Mouse (Mus musculus) heart, embryonic 11.5 days (tissue): ENCODE results near the gene Glis2. TPM values are rescaled to one million over a fixed set of nuclear protein-coding genes. Genes with fewer than 3 reads are reported as not detected.

Experiments
- ATAC-seq: fragments of 200-750 bp; cut with Nextera tagmentation; replicated peaks from 2 replicates; pipeline ENCODE4 v1.8.0; 2017; ENCODE audit warnings: moderate library complexity; ENCODE audit not compliant: insufficient number of reproducible peaks, low FRiP score, low TSS enrichment
- H3K27ac ChIP-seq: fragments of 300-500 bp; sonication (generic); 2 replicates; pipeline ENCODE4 v1.5.1; 2014; ENCODE audit warnings: mild to moderate bottlenecking, low read depth, low read length
- H3K27me3 ChIP-seq: fragments of 300-500 bp; sonication (generic); 2 replicates; pipeline ENCODE4 v1.6.1; 2014; ENCODE audit warnings: mild to moderate bottlenecking, low read length, mixed read lengths; ENCODE audit not compliant: control insufficient read depth, insufficient read depth
- H3K36me3 ChIP-seq: fragments of 300-500 bp; sonication (generic); 2 replicates; pipeline ENCODE4 v1.6.1; 2014; ENCODE audit warnings: mild to moderate bottlenecking, low read length, moderate library complexity, mixed read lengths; ENCODE audit not compliant: control insufficient read depth, insufficient read depth
- H3K4me1 ChIP-seq: fragments of 300-500 bp; sonication (generic); 2 replicates; pipeline ENCODE4 v1.6.1; 2014; ENCODE audit warnings: low read length; ENCODE audit not compliant: control insufficient read depth, insufficient read depth
- H3K4me2 ChIP-seq: fragments of 300-500 bp; sonication (generic); 2 replicates; pipeline ENCODE4 v1.6.1; 2014; ENCODE audit warnings: mild to moderate bottlenecking, moderate library complexity
- H3K4me3 ChIP-seq: fragments of 300-500 bp; sonication (generic); 2 replicates; pipeline ENCODE4 v1.5.1; 2014; ENCODE audit warnings: low read depth, low read length
- H3K9ac ChIP-seq: fragments of 300-500 bp; sonication (generic); 2 replicates; pipeline ENCODE4 v1.6.1; 2014; ENCODE audit warnings: mild to moderate bottlenecking, low read depth, low read length, moderate library complexity
- H3K9me3 ChIP-seq: fragments of 300-500 bp; sonication (generic); replicated peaks from 2 replicates; pipeline ENCODE4 v1.6.1; 2016; ENCODE audit warnings: low read length; ENCODE audit not compliant: control insufficient read depth
- WGBS: fragments of 180-500 bp; shearing (Covaris S2); extraction: QIAGEN DNeasy Blood & Tissue Kit; methylation state at CpG from one replicate; pipeline ENCODE4 v1.1.7; 2014; ENCODE audit not compliant: insufficient replicate concordance; 5-methylcytosine and 5-hydroxymethylcytosine counted together
- polyA plus RNA-seq: library from polyadenylated mRNA; unstranded; fragments of >200 nt; fragmentation: Nextera tagmentation; extraction: Ambion mirVana; gene quantifications from 2 replicates; pipeline ENCODE4 v1.2.1, GENCODE M21; 2014

Gene Glis2
- polyA plus RNA-seq, 1 experiment from 2014 or later = 23.3 TPM

GRCm38 (mm10) chr16:4632050-4632449 is 37.5 kb downstream of the Glis2 start:
- Histone ChIP-seq H3K4me2 (no peak overlapping the region), H3K4me3 (no peak overlapping the region), H3K27ac (no peak overlapping the region), H3K9ac (no peak overlapping the region), H3K4me1 (peaks cover 16% of the 10 kb centered on the region), H3K27me3 (no peaks in the 10 kb centered on the region), H3K36me3 (0 out of 2 replicates have a peak, but pooled peaks cover 3% of the 10 kb centered on the region), H3K9me3 (no peaks in the 10 kb centered on the region)
- WGBS = 45% methylated on average over 7 of the region's 7 CpGs
- ATAC-seq = peak; percentile 39; the same call in 1 of the 2 replicates

GRCm38 (mm10) chr16:4633661-4634060 is 39.1 kb downstream of the Glis2 start:
- no peak for ATAC-seq

DNA sequence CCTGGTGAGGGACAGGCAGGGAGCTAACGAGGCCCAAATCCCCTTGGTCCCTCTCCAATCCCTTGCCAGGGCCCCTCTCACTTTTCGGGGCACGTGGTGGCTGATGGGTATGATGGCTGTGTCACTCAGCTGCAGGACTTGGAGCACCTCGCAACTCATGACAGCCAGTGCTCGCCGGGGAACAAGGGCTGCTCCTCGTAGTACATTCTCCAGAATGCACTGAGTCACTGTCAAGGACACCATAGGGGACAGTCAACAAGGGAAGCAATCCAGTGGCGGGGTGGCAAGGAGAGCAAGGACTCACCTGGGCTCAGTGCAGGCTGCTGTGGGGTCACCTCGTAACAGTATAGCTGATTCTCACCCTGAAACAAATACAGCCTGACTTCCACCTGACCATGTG is 40.2 kb downstream of the Glis2 start:
- H3K27me3 ChIP-seq = no peaks in the 10 kb centered on the region
- no peak for ATAC-seq
- H3K36me3 ChIP-seq = 0 out of 2 replicates have a peak, but pooled peaks cover 3% of the 10 kb centered on the region
- 55% methylated on average over 9 of the region's 9 CpGs for WGBS
- no peak overlapping the region for H3K4me3 ChIP-seq
- H3K4me2 ChIP-seq = no peak overlapping the region
- H3K9me3 ChIP-seq = no peaks in the 10 kb centered on the region
- H3K27ac ChIP-seq = no peak overlapping the region
- peaks cover 16% of the 10 kb centered on the region for H3K4me1 ChIP-seq
- H3K9ac ChIP-seq = no peak overlapping the region

More at GRCm38 (mm10) chr16:4633661-4634060, 39.1 kb downstream of the Glis2 start:
- no peaks in the 10 kb centered on the region for H3K27me3 ChIP-seq
- no peak overlapping the region for H3K27ac ChIP-seq
- H3K36me3 ChIP-seq = 0 out of 2 replicates have a peak, but pooled peaks cover 3% of the 10 kb centered on the region
- no peaks in the 10 kb centered on the region for H3K9me3 ChIP-seq
- H3K4me1 ChIP-seq = peaks cover 11% of the 10 kb centered on the region
- H3K4me3 ChIP-seq = no peak overlapping the region
- no peak overlapping the region for H3K4me2 ChIP-seq
- H3K9ac ChIP-seq = no peak overlapping the region
- 88% methylated on average over 3 of the region's 3 CpGs for WGBS

DNA sequence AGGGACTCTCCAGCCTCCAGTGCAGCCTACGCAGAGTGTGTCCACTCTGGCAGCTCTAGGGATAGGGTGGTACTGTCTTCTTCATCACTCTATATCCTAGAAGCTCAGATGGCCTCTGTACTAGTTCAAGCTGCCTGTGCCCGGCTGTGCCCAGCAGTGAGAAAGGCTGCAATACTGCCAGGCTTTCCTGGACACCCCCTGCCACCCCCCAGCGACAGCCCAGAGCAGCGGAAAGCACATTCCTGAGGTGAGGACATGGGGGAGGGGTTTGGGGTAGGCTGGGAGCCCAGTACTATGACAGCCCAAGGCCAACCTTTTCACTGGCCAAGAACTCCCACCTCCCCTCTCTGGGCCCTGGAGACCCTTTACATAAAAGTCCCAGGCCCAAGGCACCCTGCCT is 41.2 kb downstream of the Glis2 start:
- H3K36me3 ChIP-seq = 0 out of 2 replicates have a peak, but pooled peaks cover 3% of the 10 kb centered on the region
- H3K9ac ChIP-seq = no peak overlapping the region
- peaks cover 22% of the 10 kb centered on the region for H3K4me1 ChIP-seq
- no peak overlapping the region for H3K27ac ChIP-seq
- no peaks in the 10 kb centered on the region for H3K9me3 ChIP-seq
- no peak overlapping the region for H3K4me3 ChIP-seq
- no peak overlapping the region for H3K4me2 ChIP-seq
- no peak for ATAC-seq
- H3K27me3 ChIP-seq = no peaks in the 10 kb centered on the region
- WGBS = 56% methylated on average over 4 of the region's 4 CpGs

DNA sequence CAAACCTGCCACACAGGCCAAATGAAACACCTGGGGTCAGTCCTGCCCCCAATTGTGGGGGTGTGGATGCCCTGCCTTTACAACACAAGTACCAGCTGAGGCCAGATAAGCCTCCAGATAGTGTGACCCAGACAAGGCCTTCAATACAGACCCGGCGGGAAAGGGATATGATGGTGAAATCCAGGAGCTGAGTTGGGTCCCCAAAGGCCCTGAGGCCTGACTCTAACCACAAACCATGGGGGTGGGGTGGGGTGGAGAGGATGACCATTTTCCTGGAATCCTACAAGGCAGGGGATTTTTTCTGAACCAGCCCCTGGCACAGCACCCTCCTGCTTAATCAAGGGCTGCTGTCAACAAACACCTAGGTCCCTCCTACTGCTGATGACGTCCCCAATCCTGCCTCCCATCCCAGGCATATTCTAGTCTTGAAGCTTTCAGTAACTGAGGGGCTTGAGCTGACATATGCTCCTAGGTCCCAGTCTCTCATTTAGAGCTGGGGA is 44.4 kb downstream of the Glis2 start:
- H3K36me3 ChIP-seq = no peaks in the 10 kb centered on the region; the same call in 1 of the 2 replicates
- H3K27me3 ChIP-seq = no peaks in the 10 kb centered on the region
- no peaks in the 10 kb centered on the region for H3K9me3 ChIP-seq
- WGBS = 60% methylated on average over 3 of the region's 3 CpGs
- H3K4me3 ChIP-seq = no peak overlapping the region
- ATAC-seq = no peak
- no peak overlapping the region for H3K4me2 ChIP-seq
- no peak overlapping the region for H3K9ac ChIP-seq
- H3K27ac ChIP-seq = no peak overlapping the region
- H3K4me1 ChIP-seq = peaks cover 54% of the 10 kb centered on the region

DNA sequence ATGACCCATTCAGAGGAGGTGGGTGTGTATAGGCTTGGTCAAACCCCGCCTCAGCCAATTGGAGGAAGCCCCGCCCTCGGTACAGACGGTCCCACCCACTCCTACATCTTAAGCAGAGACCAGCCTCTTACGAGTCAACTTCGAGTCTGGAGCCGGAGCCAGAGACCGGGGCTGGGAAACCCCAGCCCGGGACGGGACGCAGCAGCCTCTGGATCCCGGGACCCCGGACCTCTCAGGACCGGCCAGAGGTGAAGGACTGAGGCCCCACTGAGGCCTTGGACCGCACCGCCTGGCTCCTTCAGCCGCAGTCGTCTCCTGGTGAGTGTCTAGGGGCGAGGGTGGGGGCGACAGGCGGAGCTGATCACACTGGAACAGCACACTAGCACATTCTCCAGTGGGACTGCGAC is 45.3 kb downstream of the Glis2 start, which contains the start of the genes Vasn and Dnaja3:
TSS of gene Vasn (plus strand) at position 111 of the 407 bp plus-strand sequence.
TSS of gene Dnaja3 (plus strand) at position 159 of the 407 bp plus-strand sequence.
- Histone ChIP-seq H3K27me3 (no peaks in the 10 kb centered on the region), H3K4me2 (peak within 1 kb of the TSS; percentile 92), H3K27ac (peak within 1 kb of the TSS; percentile 89), H3K4me3 (peak within 1 kb of the TSS; percentile 78), H3K36me3 (no peaks in the 10 kb centered on the region; the same call in 1 of the 2 replicates), H3K4me1 (peaks cover 58% of the 10 kb centered on the region), H3K9me3 (no peaks in the 10 kb centered on the region), H3K9ac (peak within 1 kb of the TSS; percentile 87)
- under 1% methylated on average over 22 of the region's 22 CpGs for WGBS
- ATAC-seq = peak; percentile 89

DNA sequence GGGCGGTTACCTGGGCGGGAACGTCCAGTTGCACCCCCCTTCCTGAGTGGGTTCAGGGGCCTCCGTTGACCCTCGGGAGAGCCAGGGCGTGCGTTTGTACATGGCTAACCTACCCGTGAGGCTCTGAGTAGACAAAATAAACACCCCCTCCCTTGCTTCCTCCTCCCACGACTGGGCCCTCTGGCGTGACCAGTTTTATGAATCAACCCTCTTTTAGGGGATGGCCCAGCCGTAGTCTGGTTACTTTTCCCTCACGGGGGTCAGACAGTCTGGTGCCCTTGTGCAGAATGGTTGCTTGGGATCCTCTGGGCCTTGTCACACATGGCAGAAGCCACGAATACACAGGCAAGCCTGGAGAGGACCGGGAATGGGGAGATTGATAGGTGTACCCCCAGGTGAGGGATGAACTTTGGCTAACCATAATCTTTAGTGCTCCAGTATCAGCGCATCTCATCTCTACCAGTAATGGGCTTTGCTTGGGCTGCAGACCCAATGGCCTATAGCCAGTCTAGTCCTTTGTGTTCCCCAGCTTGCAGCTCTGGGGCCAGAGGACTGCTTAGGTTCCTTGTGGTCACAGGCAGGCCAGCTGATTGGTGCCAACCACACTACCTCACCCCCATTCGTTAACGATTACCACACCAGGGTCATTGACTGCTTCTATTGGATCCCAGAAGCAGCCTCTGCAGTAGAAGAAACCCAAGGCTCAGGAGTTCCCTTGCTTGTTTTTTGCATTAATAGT is 45.9 kb downstream of the Glis2 start:
- no peaks in the 10 kb centered on the region for H3K27me3 ChIP-seq
- no peak for ATAC-seq
- 7% methylated on average over 17 of the region's 17 CpGs for WGBS

DNA sequence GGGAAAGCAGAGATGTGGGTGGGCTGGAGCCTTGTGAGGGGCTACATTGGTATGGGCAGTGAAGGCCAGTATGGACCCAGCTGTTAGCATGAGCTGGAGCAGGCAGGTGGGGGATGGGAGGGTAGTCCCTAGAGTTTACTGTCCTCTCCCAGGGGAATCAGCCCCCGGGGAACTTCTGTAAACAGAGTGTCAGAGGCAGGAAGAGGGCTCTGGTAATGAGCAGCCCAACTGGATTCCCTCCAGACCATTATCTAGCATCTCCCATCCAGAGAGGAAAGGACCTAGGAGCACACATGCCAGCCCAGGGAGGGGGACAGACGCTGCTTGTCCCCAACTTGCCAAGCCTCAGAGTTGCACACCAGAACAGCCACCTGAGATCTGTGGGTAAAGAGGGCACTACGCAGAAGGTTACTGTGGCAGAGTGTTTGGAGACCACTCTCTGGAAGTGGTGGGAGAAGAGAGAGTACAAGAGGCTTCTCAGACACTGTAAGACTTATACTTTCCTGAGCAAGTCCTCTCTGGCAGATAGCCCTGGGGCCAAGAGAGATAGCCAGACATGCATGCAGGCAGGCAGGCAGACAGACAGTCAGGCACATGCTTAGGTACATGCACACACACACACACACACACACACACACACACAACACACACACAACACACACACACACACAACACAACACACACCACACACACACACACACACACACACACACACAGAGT is 46.8 kb downstream of the Glis2 start:
- ATAC-seq = no peak
- Histone ChIP-seq H3K27ac (peak overlapping the region; percentile 89), H3K36me3 (no peaks in the 10 kb centered on the region; the same call in 1 of the 2 replicates), H3K4me3 (peak overlapping the region; percentile 78), H3K27me3 (no peaks in the 10 kb centered on the region), H3K9me3 (no peaks in the 10 kb centered on the region), H3K9ac (0 out of 2 replicates have a peak overlapping the region, but pooled peaks have one; percentile 43), H3K4me1 (peaks cover 57% of the 10 kb centered on the region), H3K4me2 (peak overlapping the region; percentile 92)
- 32% methylated on average over 3 of the region's 3 CpGs for WGBS

More for the DNA sequence above, 45.9 kb downstream of the Glis2 start:
- H3K9me3 ChIP-seq = no peaks in the 10 kb centered on the region
- no peaks in the 10 kb centered on the region; the same call in 1 of the 2 replicates for H3K36me3 ChIP-seq
- peak overlapping the region; percentile 92 for H3K4me2 ChIP-seq
- peak overlapping the region; percentile 87 for H3K9ac ChIP-seq
- peak overlapping the region; percentile 89 for H3K27ac ChIP-seq
- H3K4me3 ChIP-seq = peak overlapping the region; percentile 78
- peaks cover 53% of the 10 kb centered on the region for H3K4me1 ChIP-seq
